8 mouse cellular contexts compared by ENCODE assay signal in the genomic region with DNA sequence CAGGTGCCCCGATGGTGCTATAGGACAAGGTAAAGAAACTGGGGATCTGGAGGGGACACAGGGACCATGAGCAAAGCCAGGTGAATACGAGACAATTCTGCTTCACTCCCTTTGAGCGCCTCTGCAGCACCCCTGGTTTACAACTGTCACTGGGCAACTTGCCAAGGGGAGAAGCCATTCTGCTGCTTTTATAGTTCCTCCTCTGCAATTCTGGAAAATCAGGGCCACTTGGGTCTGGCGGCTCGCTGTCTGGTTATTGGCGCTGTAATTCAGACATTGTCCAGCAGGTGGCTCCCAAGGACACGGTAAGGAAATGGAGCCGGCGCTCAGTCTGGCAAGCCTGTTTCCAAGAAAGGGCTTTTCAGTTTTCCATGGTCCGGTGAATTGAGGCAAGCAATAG. TPM values are rescaled to one million over a fixed set of nuclear protein-coding genes. Genes with fewer than 3 reads are reported as not detected.
A peak's percentile ranks its signal among the peaks of the same experiment; 100 is the strongest.
DNase-seq lines count a peak whose midpoint lies in the region; ATAC-seq and TF ChIP-seq lines count a peak whose summit lies in the region.

No protein-coding gene starts in this region.

- H3K4me1 ChIP-seq in lung, embryonic 14.5 days (ENCODE audit: insufficient read depth): peaks cover 6% of the 10 kb centered on the region

- 11% methylated on average over 10 of the region's 10 CpGs for WGBS in lung, embryonic 14.5 days

- no peak overlapping the region for H3K4me2 ChIP-seq in lung, embryonic 14.5 days

- no peak overlapping the region for H3K9ac ChIP-seq in lung, embryonic 14.5 days

- no peak; the same call in 1 of the 2 replicates for ATAC-seq in lung, embryonic 14.5 days (ENCODE audit: insufficient read depth)

- no peak overlapping the region for H3K27ac ChIP-seq in lung, embryonic 14.5 days (ENCODE audit: low read depth)

- TF ChIP-seq CTCF in lung, embryonic 14.5 days (IDR thresholded peaks at IDR 0.05; ENCODE audit: low read depth): peak; percentile 97

- no peak overlapping the region for H3K4me3 ChIP-seq in lung, embryonic 14.5 days (ENCODE audit: low read depth, low read length)

- H3K9me3 ChIP-seq in lung, embryonic 14.5 days (ENCODE audit: low read depth, low read length): no peaks in the 10 kb centered on the region

- DNase-seq in A20 (ENCODE audit: low read depth, low spot score) (peak; percentile 74), R1 (ENCODE audit: low read depth, low spot score) (peak; percentile 84)
- peak; percentile 94 to 95 for DNase-seq in cerebellum, postnatal 4 days (ENCODE audit: low spot score in 2 of 2)
- peak; percentile 86 for DNase-seq in heart, adult 8-10 months (ENCODE audit: low spot score)
- peak; percentile 94 for DNase-seq in layer of hippocampus, adult 11-12 months (ENCODE audit: low spot score)
- peak; percentile 97 for DNase-seq in lung, embryonic 14.5 days
- DNase-seq in right cerebral cortex, adult 2 months (ENCODE audit: low spot score in 2 of 2): peak; percentile 93 to 96
- peak; percentile 77 for DNase-seq in urinary bladder, adult 2 months (ENCODE audit: low spot score)

- H3K27me3 ChIP-seq in lung, embryonic 14.5 days (ENCODE audit: insufficient read depth, low read length): peaks cover 49% of the 10 kb centered on the region

- no peaks in the 10 kb centered on the region for H3K36me3 ChIP-seq in lung, embryonic 14.5 days (ENCODE audit: insufficient read depth)

RNA-seq across cellular contexts. Expression of gene H6pd, which starts 26.5 kb away (rescaled TPM):
- total RNA-seq in heart, adult 8-10 months (2022): 10 to 100 TPM; 37.5 to 44.8 (median 41.2) TPM
- 20.4 and 22.0 TPM in 2 replicates for polyA plus RNA-seq in lung, embryonic 14.5 days (2014; fragmentation: Nextera tagmentation; extraction: Ambion mirVana)
- 45.9 and 57.6 TPM in 2 replicates for polyA plus RNA-seq in urinary bladder, adult 2 months (2012; rRNA removed)

RNA-seq across cellular contexts. Expression of gene Gpr157, which starts 51.9 kb away (rescaled TPM):
- total RNA-seq in heart, adult 8-10 months (2022): 10 to 100 TPM; 28.8 to 42.7 (median 39.0) TPM
- 1.4 and 1.5 TPM in 2 replicates for polyA plus RNA-seq in lung, embryonic 14.5 days (2014; fragmentation: Nextera tagmentation; extraction: Ambion mirVana)
- polyA plus RNA-seq in urinary bladder, adult 2 months (2012; rRNA removed): 1.7 and 2.0 TPM in 2 replicates
